ENCODE assay signal across 21 mouse cellular contexts in the genomic region with DNA sequence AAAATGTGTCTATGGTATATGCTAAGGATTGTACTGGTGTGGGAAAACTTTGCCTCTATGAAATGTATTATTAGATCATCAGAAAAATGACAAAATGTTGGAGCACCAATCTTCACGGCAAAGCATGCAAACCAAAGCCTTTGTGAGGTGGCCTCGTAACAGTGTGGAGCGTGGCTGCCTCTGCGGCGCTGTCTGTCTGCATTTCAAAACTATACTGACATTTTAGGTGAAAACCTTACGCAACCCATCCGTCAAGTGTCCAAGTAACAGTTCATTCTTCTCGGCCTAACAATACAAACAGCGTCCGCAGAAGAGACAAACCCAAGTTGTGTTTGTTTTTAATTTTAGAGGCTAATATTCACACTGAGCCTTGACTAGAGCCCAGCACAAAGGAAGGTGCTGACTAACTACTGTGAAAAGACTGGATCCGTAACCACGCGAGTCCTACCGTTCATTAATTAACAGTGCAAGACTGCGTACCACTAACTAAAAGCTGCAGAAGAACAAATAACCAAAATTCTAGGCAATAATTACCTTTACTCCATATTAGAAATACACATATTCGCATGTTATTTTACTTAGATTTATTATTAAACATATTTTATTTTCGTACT.
DNase-seq lines count a peak whose midpoint lies in the region; ATAC-seq and TF ChIP-seq lines count a peak whose summit lies in the region.
"Had no signal": no experiment of that assay in that cellular context is flagged by ENCODE, and none has a peak within 500 bp of the region (broad histone marks: within the 10 kb centered on the region; RNA-seq: fewer than 3 reads in every experiment).

No protein-coding gene starts in this region.

- 0 out of 2 replicates have a peak overlapping the region, but pooled peaks have one; percentile 21 for H3K27ac ChIP-seq in heart, embryonic 13.5 days (replicated peaks)
- peak overlapping the region; percentile 40 for H3K27ac ChIP-seq in layer of hippocampus, adult 2 months
- H3K27ac ChIP-seq: embryonic facial prominence, embryonic 15.5 days; hindbrain, embryonic 12.5 days; intestine, embryonic 15.5 days; limb, embryonic 15.5 days had no signal

- 86% methylated on average over 17 of the region's 17 CpGs for WGBS in heart, embryonic 13.5 days

- H3K9ac ChIP-seq in heart, embryonic 13.5 days = no peak overlapping the region
- H3K9ac ChIP-seq: embryonic facial prominence, embryonic 15.5 days; hindbrain, embryonic 12.5 days; intestine, embryonic 15.5 days; limb, embryonic 15.5 days; liver, postnatal 0 days had no signal

- H3K4me1 ChIP-seq in heart, embryonic 13.5 days = peaks cover 35% of the 10 kb centered on the region

- TF ChIP-seq POLR2A in brain, embryonic 14.5 days (IDR thresholded peaks at IDR 0.05; ENCODE audit: borderline replicate concordance, extremely low read depth, insufficient read depth, insufficient read length, poor library complexity, severe bottlenecking) = no peak

- no peaks in the 10 kb centered on the region for H3K36me3 ChIP-seq in heart, embryonic 13.5 days
- H3K36me3 ChIP-seq: embryonic facial prominence, embryonic 15.5 days; hindbrain, embryonic 12.5 days; intestine, embryonic 15.5 days; limb, embryonic 15.5 days had no signal

- no peaks in the 10 kb centered on the region for H3K27me3 ChIP-seq in heart, embryonic 13.5 days (replicated peaks)
- H3K27me3 ChIP-seq: hindbrain, embryonic 12.5 days; intestine, embryonic 15.5 days; megakaryocyte, embryonic 14.5 days had no signal

- no peak overlapping the region for H3K4me3 ChIP-seq in heart, embryonic 13.5 days
- no peak overlapping the region; the same call in 1 of the 2 replicates for H3K4me3 ChIP-seq in layer of hippocampus, adult 2 months
- H3K4me3 ChIP-seq: embryonic facial prominence, embryonic 15.5 days; gastrocnemius, adult 2 months; heart, adult 2 months; hindbrain, embryonic 12.5 days; intestine, embryonic 15.5 days; limb, embryonic 15.5 days; megakaryocyte, embryonic 14.5 days had no signal

- no peak for ATAC-seq in heart, embryonic 13.5 days (ENCODE audit: extremely low read depth, insufficient number of reproducible peaks, low FRiP score, low TSS enrichment)
- peak; percentile 57 for ATAC-seq in granulocyte monocyte progenitor cell, adult 5-6 weeks (replicated peaks; ENCODE audit: poor library complexity, severe bottlenecking)
- no peak for ATAC-seq in frontal cortex, adult (ENCODE audit: low TSS enrichment)
- ATAC-seq: intestine, embryonic 15.5 days; liver, postnatal 0 days had no signal

- TF ChIP-seq CTCF in layer of hippocampus, adult 2 months (conservative IDR thresholded peaks at IDR 0.05) = 0 out of 2 replicates have a peak, but pooled peaks have one; percentile 3
- no peak for TF ChIP-seq CTCF in brain, embryonic 14.5 days (IDR thresholded peaks at IDR 0.05; ENCODE audit: borderline replicate concordance, extremely low read depth, insufficient read depth, insufficient read length)

- no peaks in the 10 kb centered on the region for H3K9me3 ChIP-seq in heart, embryonic 13.5 days
- H3K9me3 ChIP-seq: embryonic facial prominence, embryonic 15.5 days; hindbrain, embryonic 12.5 days; intestine, embryonic 15.5 days; limb, embryonic 15.5 days; megakaryocyte, embryonic 14.5 days had no signal

- H3K4me2 ChIP-seq in heart, embryonic 13.5 days = no peak overlapping the region
- H3K4me2 ChIP-seq: embryonic facial prominence, embryonic 15.5 days; hindbrain, embryonic 12.5 days; intestine, embryonic 15.5 days; limb, embryonic 15.5 days had no signal

- no peak for DNase-seq in heart, adult 8-10 months (ENCODE audit: low spot score)
- no peak for DNase-seq in layer of hippocampus, adult 2 months (ENCODE audit: low spot score in 2 of 2)
- no peak for DNase-seq in layer of hippocampus, adult 11-12 months (ENCODE audit: low spot score)
- peak; percentile 54 for DNase-seq in brain, embryonic 14.5 days (ENCODE audit: low read depth)
- DNase-seq: adrenal gland, postnatal 25 days; B cell, adult 2 months; cerebellum, adult 18-20 months; cerebellum, postnatal 25 days; gastrocnemius, adult 2 months; heart, adult 2 months; heart, postnatal 10 days; liver, postnatal 0 days; right cerebral cortex, postnatal 25 days had no signal
